Mouse (Mus musculus): ENCODE results near the gene Il2rb.

DNA sequence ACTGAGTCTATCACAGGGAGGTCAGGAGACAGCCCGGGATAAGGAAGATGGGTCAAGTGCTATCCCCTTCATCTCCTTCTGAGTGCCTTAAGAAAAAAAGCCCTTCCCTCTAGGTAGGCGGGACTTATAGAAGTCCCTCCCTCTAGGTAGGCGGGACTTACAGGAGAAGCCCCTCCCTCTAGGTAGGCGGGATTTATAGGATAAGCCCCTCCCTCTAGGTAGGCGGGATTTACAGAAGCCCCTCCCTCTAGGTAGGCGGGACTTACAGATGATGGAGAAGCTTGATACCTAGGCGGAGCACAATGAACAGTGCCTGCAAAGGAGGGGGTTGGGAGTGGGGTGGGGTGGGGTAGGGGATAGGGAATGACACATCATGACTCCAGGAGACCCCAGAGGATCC, 15.0 kb downstream of the Il2rb start:
- TF ChIP-seq CTCF (IDR thresholded peaks at IDR 0.05): no peak
- no peak for TF ChIP-seq EP300 (IDR thresholded peaks at IDR 0.05)
